Mouse (Mus musculus): ENCODE results near the gene Ctdnep1.

DNA sequence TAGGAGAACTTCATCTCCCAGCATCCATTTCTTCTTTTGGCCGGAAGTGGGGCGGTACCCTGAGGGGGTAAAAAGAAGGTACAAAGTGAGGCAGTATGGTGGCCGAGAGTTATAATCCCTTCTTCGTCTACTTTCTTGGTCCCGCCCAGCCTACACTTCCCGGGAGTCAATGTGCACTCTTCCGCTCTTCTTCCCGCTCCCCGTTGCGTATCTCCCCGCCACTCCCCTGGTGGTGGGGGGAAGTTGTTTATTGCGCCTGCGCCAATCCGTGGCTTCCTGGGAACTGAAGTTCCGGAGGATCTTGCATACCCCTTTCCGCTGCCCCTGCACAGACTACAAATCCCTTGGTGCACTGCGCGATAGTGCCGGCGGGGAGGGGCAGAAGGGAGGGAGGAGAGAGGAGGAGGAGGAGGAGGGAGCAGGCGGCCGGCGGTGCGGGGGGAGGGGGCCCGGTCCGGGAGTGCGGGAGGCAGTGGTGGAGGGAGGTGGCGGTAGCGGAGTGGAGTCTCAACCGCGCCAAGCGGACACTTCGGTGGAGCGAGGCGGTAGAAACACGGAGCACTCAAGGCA is 14.5 kb downstream of the Ctdnep1 start, which contains the start of gene Phf23:
- no peak for TF ChIP-seq CTCF (conservative IDR thresholded peaks at IDR 0.05; ENCODE audit: low read length)
- no peak for TF ChIP-seq POU5F1 (IDR thresholded peaks at IDR 0.05; ENCODE audit: borderline replicate concordance, low read length)
